Mouse (Mus musculus) heart, embryonic 11.5 days (tissue): Measurements from ENCODE around the gene B2m. TPM values are rescaled to one million over a fixed set of nuclear protein-coding genes. Genes with fewer than 3 reads are reported as not detected.

ENCODE experiments used
- ATAC-seq: fragments of 200-750 bp; cut with Nextera tagmentation; replicated peaks from 2 replicates; pipeline ENCODE4 v1.8.0; 2017; ENCODE audit warnings: moderate library complexity; ENCODE audit not compliant: insufficient number of reproducible peaks, low FRiP score, low TSS enrichment
- H3K27ac ChIP-seq: fragments of 300-500 bp; sonication (generic); 2 replicates; pipeline ENCODE4 v1.5.1; 2014; ENCODE audit warnings: mild to moderate bottlenecking, low read depth, low read length
- H3K27me3 ChIP-seq: fragments of 300-500 bp; sonication (generic); 2 replicates; pipeline ENCODE4 v1.6.1; 2014; ENCODE audit warnings: mild to moderate bottlenecking, low read length, mixed read lengths; ENCODE audit not compliant: control insufficient read depth, insufficient read depth
- H3K36me3 ChIP-seq: fragments of 300-500 bp; sonication (generic); 2 replicates; pipeline ENCODE4 v1.6.1; 2014; ENCODE audit warnings: mild to moderate bottlenecking, low read length, moderate library complexity, mixed read lengths; ENCODE audit not compliant: control insufficient read depth, insufficient read depth
- H3K4me1 ChIP-seq: fragments of 300-500 bp; sonication (generic); 2 replicates; pipeline ENCODE4 v1.6.1; 2014; ENCODE audit warnings: low read length; ENCODE audit not compliant: control insufficient read depth, insufficient read depth
- H3K4me2 ChIP-seq: fragments of 300-500 bp; sonication (generic); 2 replicates; pipeline ENCODE4 v1.6.1; 2014; ENCODE audit warnings: mild to moderate bottlenecking, moderate library complexity
- H3K4me3 ChIP-seq: fragments of 300-500 bp; sonication (generic); 2 replicates; pipeline ENCODE4 v1.5.1; 2014; ENCODE audit warnings: low read depth, low read length
- H3K9ac ChIP-seq: fragments of 300-500 bp; sonication (generic); 2 replicates; pipeline ENCODE4 v1.6.1; 2014; ENCODE audit warnings: mild to moderate bottlenecking, low read depth, low read length, moderate library complexity
- H3K9me3 ChIP-seq: fragments of 300-500 bp; sonication (generic); replicated peaks from 2 replicates; pipeline ENCODE4 v1.6.1; 2016; ENCODE audit warnings: low read length; ENCODE audit not compliant: control insufficient read depth
- WGBS: fragments of 180-500 bp; shearing (Covaris S2); extraction: QIAGEN DNeasy Blood & Tissue Kit; methylation state at CpG from one replicate; pipeline ENCODE4 v1.1.7; 2014; ENCODE audit not compliant: insufficient replicate concordance; 5-methylcytosine and 5-hydroxymethylcytosine counted together
- polyA plus RNA-seq: library from polyadenylated mRNA; unstranded; fragments of >200 nt; fragmentation: Nextera tagmentation; extraction: Ambion mirVana; gene quantifications from 2 replicates; pipeline ENCODE4 v1.2.1, GENCODE M21; 2014

B2m gene
- polyA plus RNA-seq, 1 experiment from 2014 or later, result 224 TPM

GRCm38 (mm10) chr2:122201501-122201900 is 54.0 kb downstream of the B2m start:
- H3K4me1 ChIP-seq, result no peaks in the 10 kb centered on the region
- no peak overlapping the region for H3K9ac ChIP-seq
- H3K9me3 ChIP-seq, result no peaks in the 10 kb centered on the region
- H3K4me2 ChIP-seq, result no peak overlapping the region
- no peak overlapping the region for H3K4me3 ChIP-seq
- no peaks in the 10 kb centered on the region for H3K27me3 ChIP-seq
- no peak for ATAC-seq
- no peaks in the 10 kb centered on the region for H3K36me3 ChIP-seq
- no peak overlapping the region for H3K27ac ChIP-seq
- 54% methylated on average over 1 of the region's 1 CpGs for WGBS

Other genes with a start within 250 kb of the B2m start
- gene Ctdspl2, start 191.7 kb upstream of the B2m start, polyA plus RNA-seq, result 40.8 and 43.9 TPM in 2 replicates
- 0.09 TPM in 1 of 2 replicates, not detected in the other for gene Mageb3, start 191.6 kb upstream of the B2m start, polyA plus RNA-seq
- gene Eif3j1, start 119.1 kb upstream of the B2m start, polyA plus RNA-seq, result 13.9 and 15.9 TPM in 2 replicates
- gene Spg11, start 29.3 kb upstream of the B2m start, polyA plus RNA-seq, result 7.0 and 7.7 TPM in 2 replicates
- gene Trim69, start 13.0 kb downstream of the B2m start, polyA plus RNA-seq, result 0.14 TPM in 1 of 2 replicates, not detected in the other
- gene Patl2, start 38.5 kb downstream of the B2m start, polyA plus RNA-seq, result not detected in 2 replicates
- gene Terb2, start 38.6 kb downstream of the B2m start, polyA plus RNA-seq, result not detected in 2 replicates
- 45.0 and 49.8 TPM in 2 replicates for gene Sord, start 87.1 kb downstream of the B2m start, polyA plus RNA-seq
- gene Duox2, start 150.8 kb downstream of the B2m start, polyA plus RNA-seq, result 0.04 TPM in 1 of 2 replicates, not detected in the other
- gene Duoxa2, start 151.2 kb downstream of the B2m start, polyA plus RNA-seq, result not detected in 2 replicates
- not detected in 2 replicates for gene Duoxa1, start 166.0 kb downstream of the B2m start, polyA plus RNA-seq
- not detected in 2 replicates for gene Duox1, start 168.0 kb downstream of the B2m start, polyA plus RNA-seq
- 3.7 and 3.8 TPM in 2 replicates for gene Shf, start 221.5 kb downstream of the B2m start, polyA plus RNA-seq